Mouse (Mus musculus): ENCODE measurements around the gene Ocrl.

DNA sequence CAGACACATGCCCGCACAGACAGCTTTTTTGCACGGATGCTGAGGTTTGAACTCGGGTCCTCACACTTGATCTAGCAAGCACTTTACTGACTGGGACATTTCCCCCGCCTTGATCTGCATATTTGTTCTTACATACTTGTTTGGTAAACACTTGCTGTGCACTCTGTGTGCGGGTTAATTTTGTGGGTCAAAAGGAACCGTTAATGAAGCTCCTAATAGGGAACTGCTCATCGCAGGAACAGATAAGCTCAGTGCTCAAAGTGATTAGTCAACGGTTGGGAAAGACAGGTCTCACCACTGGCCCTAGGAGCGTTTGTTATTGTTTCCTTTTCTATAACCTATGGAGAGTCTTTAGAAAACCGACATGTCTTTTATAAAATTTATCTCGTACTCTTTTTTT, 22.2 kb downstream of the Ocrl start:
- TF ChIP-seq CTCF (IDR thresholded peaks at IDR 0.05; ENCODE audit: low read depth, low read length) (no peak), POLR2A (IDR thresholded peaks at IDR 0.05; ENCODE audit: borderline replicate concordance, low read depth, low read length) (no peak)

Data from bone marrow macrophage, adult 2 months (primary cell).